Mouse (Mus musculus): ENCODE measurements around the gene Ap4b1. TPM values are rescaled to one million over a fixed set of nuclear protein-coding genes. Genes with fewer than 3 reads are reported as not detected.
"Not testable (repeated sequence)": the region's sequence is repeated elsewhere in the genome, so short reads cannot be mapped to it uniquely, and the experiment has no call there.

The Ap4b1 gene
- polyA plus RNA-seq, 2 experiments: 11.4 to 12.8 TPM

GRCm38 (mm10) chr3:103809799-103810150 is 455 bp downstream of the Ap4b1 start:
- Histone ChIP-seq H3K4me1 (replicated peaks; ENCODE audit: control insufficient read depth in 2 of 2, insufficient read depth in 2 of 2, low read length in 1 of 2) (peaks cover 22 to 33% of the 10 kb centered on the region in 2 experiments), H3K36me3 (replicated peaks; ENCODE audit: control insufficient read depth, insufficient read depth, low read depth) (peaks cover 42% of the 10 kb centered on the region), H3K9me3 (ENCODE audit: control insufficient read depth, low read length) (no peaks in the 10 kb centered on the region), H3K9ac (replicated peaks) (peak overlapping the region; percentile 73), H3K27me3 (ENCODE audit: control insufficient read depth, insufficient read depth, low read length) (no peaks in the 10 kb centered on the region), H3K27ac (peak overlapping the region; percentile 71), H3K4me3 (ENCODE audit: insufficient read depth in 1 of 2, low read depth in 2 of 2, low read length in 2 of 2) (peak overlapping the region; percentile 83 to 96), H3K4me2 (ENCODE audit: low read depth) (peak overlapping the region; percentile 91)
- DNase-seq (ENCODE audit: low read depth in 3 of 3, low spot score in 3 of 3): no peak
- 2% methylated on average over 14 of the region's 14 CpGs for WGBS (ENCODE audit: insufficient replicate concordance)
- ATAC-seq (ENCODE audit: insufficient read depth): peak; percentile 60
- no peak for TF ChIP-seq EP300 (IDR thresholded peaks at IDR 0.05; ENCODE audit: low read depth)
- TF ChIP-seq CTCF (IDR thresholded peaks at IDR 0.05; ENCODE audit: low read depth): no peak

DNA sequence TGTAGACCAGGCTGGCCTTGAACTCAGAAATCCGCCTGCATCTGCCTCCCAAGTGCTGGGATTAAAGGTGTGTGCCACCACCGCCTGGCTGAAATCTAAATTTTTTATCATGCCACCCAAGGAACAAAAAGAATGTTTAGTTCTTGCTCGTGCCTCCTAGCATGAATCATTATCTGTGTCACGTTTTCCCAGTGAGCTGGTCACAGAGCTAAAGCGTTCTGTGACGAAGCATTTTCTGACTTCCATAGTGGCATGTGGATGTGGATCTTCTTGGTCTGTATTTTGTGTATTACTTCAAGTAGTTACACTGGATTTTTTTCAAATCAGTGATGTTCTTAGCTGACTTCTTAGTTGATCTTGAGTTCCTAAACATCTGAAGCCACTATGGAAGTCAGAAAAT is 1.6 kb downstream of the Ap4b1 start:
- Histone ChIP-seq H3K9ac (replicated peaks) (peak overlapping the region; percentile 73), H3K4me2 (ENCODE audit: low read depth) (peak overlapping the region; percentile 91), H3K4me1 (replicated peaks; ENCODE audit: control insufficient read depth in 2 of 2, insufficient read depth in 2 of 2, low read length in 1 of 2) (peaks cover 17 to 24% of the 10 kb centered on the region in 2 experiments), H3K4me3 (ENCODE audit: insufficient read depth in 1 of 2, low read depth in 2 of 2, low read length in 2 of 2) (peak overlapping the region in 1 of 2 experiments; percentile 83; a peak in 2 of 4 replicates), H3K9me3 (ENCODE audit: control insufficient read depth, low read length) (no peaks in the 10 kb centered on the region), H3K36me3 (replicated peaks; ENCODE audit: control insufficient read depth, insufficient read depth, low read depth) (peaks cover 42% of the 10 kb centered on the region), H3K27me3 (ENCODE audit: control insufficient read depth, insufficient read depth, low read length) (no peaks in the 10 kb centered on the region), H3K27ac (peak overlapping the region; percentile 71)
- ATAC-seq (ENCODE audit: insufficient read depth): no peak
- DNase-seq (ENCODE audit: low read depth in 3 of 3, low spot score in 3 of 3): peak in 1 of 3 experiments; percentile 57
- TF ChIP-seq CTCF (IDR thresholded peaks at IDR 0.05; ENCODE audit: low read depth) (no peak), EP300 (IDR thresholded peaks at IDR 0.05; ENCODE audit: low read depth) (no peak)
- WGBS (ENCODE audit: insufficient replicate concordance): 66% methylated on average over 6 of the region's 6 CpGs

- H3K9ac ChIP-seq (replicated peaks): no peak overlapping the region
- H3K4me2 ChIP-seq (ENCODE audit: low read depth): no peak overlapping the region
- peaks cover 6% of the 10 kb centered on the region for H3K36me3 ChIP-seq (replicated peaks; ENCODE audit: control insufficient read depth, insufficient read depth, low read depth)
- H3K27me3 ChIP-seq (ENCODE audit: control insufficient read depth, insufficient read depth, low read length): no peaks in the 10 kb centered on the region
- H3K9me3 ChIP-seq (ENCODE audit: control insufficient read depth, low read length): no peaks in the 10 kb centered on the region
- DNase-seq (ENCODE audit: low read depth in 3 of 3, low spot score in 3 of 3): no peak
- peaks cover 6 to 10% of the 10 kb centered on the region in 2 experiments for H3K4me1 ChIP-seq (replicated peaks; ENCODE audit: control insufficient read depth in 2 of 2, insufficient read depth in 2 of 2, low read length in 1 of 2)
- TF ChIP-seq EP300 (IDR thresholded peaks at IDR 0.05; ENCODE audit: low read depth): no peak
- peak; percentile 38; the same call in 1 of the 2 replicates for TF ChIP-seq CTCF (IDR thresholded peaks at IDR 0.05; ENCODE audit: low read depth)
- no peak overlapping the region for H3K27ac ChIP-seq
- ATAC-seq (ENCODE audit: insufficient read depth): no peak
- H3K4me3 ChIP-seq (ENCODE audit: insufficient read depth in 1 of 2, low read depth in 2 of 2, low read length in 2 of 2): no peak overlapping the region
Observed at GRCm38 (mm10) chr3:103827548-103827947, 18.2 kb downstream of the Ap4b1 start.

DNA sequence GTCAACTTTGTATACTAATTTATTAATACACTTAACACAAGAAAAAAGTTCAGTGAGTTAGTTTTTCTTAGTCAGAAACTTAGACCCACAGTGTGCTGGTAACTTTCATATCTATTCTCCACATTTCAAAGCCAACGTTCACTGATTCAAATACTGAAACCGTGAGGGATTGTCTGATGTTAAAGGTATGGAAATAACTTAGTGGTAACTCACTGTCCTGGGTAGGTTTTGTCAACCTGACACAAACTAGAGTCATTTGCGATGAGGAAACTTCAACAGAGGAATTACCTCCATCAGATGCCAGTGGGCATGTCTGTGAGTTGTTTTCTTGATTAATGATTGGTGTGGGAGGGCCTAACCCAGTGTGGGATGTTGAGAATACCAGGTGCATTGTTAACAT is 19.7 kb downstream of the Ap4b1 start:
- Histone ChIP-seq H3K9ac (replicated peaks) (no peak overlapping the region), H3K27ac (no peak overlapping the region), H3K4me3 (ENCODE audit: insufficient read depth in 1 of 2, low read depth in 2 of 2, low read length in 2 of 2) (no peak overlapping the region), H3K4me2 (ENCODE audit: low read depth) (no peak overlapping the region), H3K4me1 (replicated peaks; ENCODE audit: control insufficient read depth in 2 of 2, insufficient read depth in 2 of 2, low read length in 1 of 2) (peaks cover 9 to 13% of the 10 kb centered on the region in 2 experiments), H3K9me3 (ENCODE audit: control insufficient read depth, low read length) (no peaks in the 10 kb centered on the region), H3K27me3 (ENCODE audit: control insufficient read depth, insufficient read depth, low read length) (no peaks in the 10 kb centered on the region), H3K36me3 (replicated peaks; ENCODE audit: control insufficient read depth, insufficient read depth, low read depth) (no peaks in the 10 kb centered on the region)
- ATAC-seq (ENCODE audit: insufficient read depth) (no peak), DNase-seq (ENCODE audit: low read depth in 3 of 3, low spot score in 3 of 3) (no peak)
- no peak for TF ChIP-seq EP300 (IDR thresholded peaks at IDR 0.05; ENCODE audit: low read depth)
- no peak for TF ChIP-seq CTCF (IDR thresholded peaks at IDR 0.05; ENCODE audit: low read depth)
- WGBS (ENCODE audit: insufficient replicate concordance): 74% methylated on average over 3 of the region's 3 CpGs

DNA sequence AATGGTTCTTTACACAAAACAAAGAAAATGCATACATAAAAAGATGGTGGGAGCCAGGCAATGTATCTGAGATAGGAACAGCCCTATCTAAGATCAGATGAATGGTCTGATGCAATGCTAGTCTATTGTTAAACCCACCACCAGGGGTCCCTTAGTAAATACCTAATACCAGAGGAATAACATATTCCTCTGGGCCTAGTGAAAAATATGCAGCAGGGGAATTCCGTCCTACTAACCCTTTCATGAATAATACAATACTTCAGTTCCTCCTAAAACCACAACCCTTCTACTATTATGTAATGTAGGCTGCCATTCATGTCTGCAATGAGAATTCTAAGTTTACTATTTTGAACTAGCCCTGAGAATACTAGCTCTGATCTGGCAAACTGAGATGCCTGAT is 21.4 kb downstream of the Ap4b1 start:
- not testable (repeated sequence) for H3K4me3 ChIP-seq (ENCODE audit: insufficient read depth in 1 of 2, low read depth in 2 of 2, low read length in 2 of 2); H3K9ac ChIP-seq (replicated peaks); H3K4me2 ChIP-seq (ENCODE audit: low read depth); H3K36me3 ChIP-seq (replicated peaks; ENCODE audit: control insufficient read depth, insufficient read depth, low read depth); ATAC-seq (ENCODE audit: insufficient read depth); H3K9me3 ChIP-seq (ENCODE audit: control insufficient read depth, low read length); DNase-seq (ENCODE audit: low read depth in 3 of 3, low spot score in 3 of 3); H3K27me3 ChIP-seq (ENCODE audit: control insufficient read depth, insufficient read depth, low read length); H3K27ac ChIP-seq
- WGBS (ENCODE audit: insufficient replicate concordance): 82% methylated on average over 1 of the region's 1 CpGs
- peaks cover 9 to 13% of the 10 kb centered on the region in 2 experiments for H3K4me1 ChIP-seq (replicated peaks; ENCODE audit: control insufficient read depth in 2 of 2, insufficient read depth in 2 of 2, low read length in 1 of 2)

Data from liver, embryonic 14.5 days (tissue).